In the genomic region with DNA sequence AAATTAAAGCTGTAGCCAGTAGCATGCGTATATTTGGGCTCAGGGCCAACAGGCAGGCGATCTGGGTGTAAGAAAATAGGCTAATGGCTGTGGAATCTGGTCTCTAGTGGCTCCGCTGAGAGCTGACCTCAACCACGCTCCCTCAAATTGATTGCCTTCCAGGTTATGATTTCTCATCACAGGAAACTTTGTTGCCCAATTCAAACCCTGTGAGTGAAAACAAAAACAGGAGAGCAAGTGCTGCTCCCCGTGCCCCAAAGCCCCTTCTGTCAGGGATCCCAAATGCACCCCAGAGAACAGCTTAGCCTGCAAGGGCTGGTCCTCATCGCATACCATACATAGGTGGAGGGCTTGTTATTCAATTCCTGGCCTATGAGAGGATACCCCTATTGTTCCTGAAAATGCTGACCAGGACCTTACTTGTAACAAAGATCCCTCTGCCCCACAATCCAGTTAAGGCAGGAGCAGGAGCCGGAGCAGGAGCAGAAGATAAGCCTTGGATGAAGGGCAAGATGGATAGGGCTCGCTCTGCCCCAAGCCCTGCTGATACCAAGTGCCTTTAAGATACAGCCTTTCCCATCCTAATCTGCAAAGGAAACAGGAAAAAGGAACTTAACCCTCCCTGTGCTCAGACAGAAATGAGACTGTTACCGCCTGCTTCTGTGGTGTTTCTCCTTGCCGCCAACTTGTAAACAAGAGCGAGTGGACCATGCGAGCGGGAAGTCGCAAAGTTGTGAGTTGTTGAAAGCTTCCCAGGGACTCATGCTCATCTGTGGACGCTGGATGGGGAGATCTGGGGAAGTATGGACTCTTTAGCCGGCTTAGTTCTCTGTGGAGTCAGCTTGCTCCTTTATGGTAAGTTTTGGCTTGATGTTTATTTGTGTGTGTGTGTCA, we compare ENCODE assay signal across 8 mouse cellular contexts. TPM values are rescaled to one million over a fixed set of nuclear protein-coding genes. Genes with fewer than 3 reads are reported as not detected.
DNase-seq lines count a peak whose midpoint lies in the region; ATAC-seq and TF ChIP-seq lines count a peak whose summit lies in the region.

Tek (plus strand) TSS at position 452 of the 894 bp plus-strand sequence.

- H3K9me3 ChIP-seq in intestine, embryonic 16.5 days (ENCODE audit: control insufficient read depth, low read length), result no peaks in the 10 kb centered on the region

- peak; percentile 30 to 36 for DNase-seq in cerebellum, postnatal 10 days
- DNase-seq in cerebellum, postnatal 36 days, result no peak
- peak; percentile 30 for DNase-seq in NIH3T3 (ENCODE audit: low read depth)
- DNase-seq in gastrocnemius, postnatal 36 days, result peak; percentile 30 to 41
- peak; percentile 31 for DNase-seq in lung, adult 2 months
- DNase-seq in right cerebral cortex, adult 18-20 months, result no peak

- TF ChIP-seq POLR2A in lung, adult 2 months (IDR thresholded peaks at IDR 0.05; ENCODE audit: borderline replicate concordance, extremely low read depth, low read depth, low read length), result 0 out of 2 replicates have a peak, but pooled peaks have one; percentile 46

- H3K27ac ChIP-seq in intestine, embryonic 16.5 days (ENCODE audit: low read length), result peak within 1 kb of the TSS; percentile 57

- intact Hi-C loops in gastrocnemius, postnatal 36 days (cut with DNase I), result no loop called here

- peak within 1 kb of the TSS; percentile 55 for H3K9ac ChIP-seq in intestine, embryonic 16.5 days (ENCODE audit: low read depth, low read length)

- TF ChIP-seq CTCF in lung, adult 2 months (IDR thresholded peaks at IDR 0.05; ENCODE audit: insufficient read depth, low read length), result no peak

- peak within 1 kb of the TSS; percentile 42 for H3K4me2 ChIP-seq in intestine, embryonic 16.5 days (ENCODE audit: low read depth, low read length)

- peak; percentile 50 for ATAC-seq in intestine, embryonic 16.5 days
- no peak for ATAC-seq in monocyte, adult 5-6 weeks (replicated peaks; ENCODE audit: insufficient number of reproducible peaks, low FRiP score, low TSS enrichment, poor library complexity, severe bottlenecking)

- no peaks in the 10 kb centered on the region for H3K4me1 ChIP-seq in intestine, embryonic 16.5 days (ENCODE audit: control insufficient read depth, insufficient read depth, low read length)
- no peaks in the 10 kb centered on the region for H3K4me1 ChIP-seq in lung, adult 2 months (ENCODE audit: control insufficient read depth, insufficient read depth, low read length)

- peak within 1 kb of the TSS; percentile 33 for H3K4me3 ChIP-seq in intestine, embryonic 16.5 days (ENCODE audit: low read length)
- H3K4me3 ChIP-seq in lung, adult 2 months (replicated peaks; ENCODE audit: extremely low read depth, low read depth, low read length), result peak within 1 kb of the TSS; percentile 76

- no peaks in the 10 kb centered on the region for H3K27me3 ChIP-seq in intestine, embryonic 16.5 days (replicated peaks; ENCODE audit: control insufficient read depth, insufficient read depth, low read length)

- 47% methylated on average over 16 of the region's 16 CpGs for WGBS in intestine, embryonic 16.5 days
- 22% methylated on average over 16 of the region's 16 CpGs for WGBS in lung, adult 2 months

- H3K36me3 ChIP-seq in intestine, embryonic 16.5 days (ENCODE audit: control insufficient read depth, insufficient read depth, low read length), result no peaks in the 10 kb centered on the region

RNA-seq across cellular contexts. Expression of gene Tek, which starts in this region (rescaled TPM):
- total RNA-seq in gastrocnemius, postnatal 36 days (2021), result 10 to 100 TPM; 11.7 to 13.7 TPM
- 9.5 and 9.8 TPM in 2 replicates for polyA plus RNA-seq in intestine, embryonic 16.5 days (2015; fragmentation: Nextera tagmentation; extraction: Ambion mirVana)
- polyA plus RNA-seq in lung, adult 2 months (2012; rRNA removed), result 76.1 and 78.6 TPM in 2 replicates
- not detected in 3 replicates for total RNA-seq in monocyte, adult 5-6 weeks (2017)

Comparison
In these comparisons a context has a peak if more than half of its experiments do, and no peak if none do; other contexts are left out.
1. RNA of gene Tek (total RNA-seq): 11.7 to 13.7 TPM in gastrocnemius, postnatal 36 days; not detected in monocyte, adult 5-6 weeks; every median in the first group is over 10 times any median in the second.
2. DNase-seq: peak in cerebellum, postnatal 10 days (2 of 2), NIH3T3 (single experiment), gastrocnemius, postnatal 36 days (2 of 2) and lung, adult 2 months (single experiment); none in cerebellum, postnatal 36 days (0 of 2) and right cerebral cortex, adult 18-20 months (single experiment).